8 mouse cellular contexts compared by ENCODE assay signal in genomic region chr11:69096360-69096986, GRCm38 (mm10). TPM values are rescaled to one million over a fixed set of nuclear protein-coding genes. Genes with fewer than 3 reads are reported as not detected.
A peak's percentile ranks its signal among the peaks of the same experiment; 100 is the strongest.
DNase-seq lines count a peak whose midpoint lies in the region; ATAC-seq and TF ChIP-seq lines count a peak whose summit lies in the region.

No protein-coding gene starts in this region.

- H3K4me2 ChIP-seq in heart, embryonic 14.5 days (ENCODE audit: low read length): peak overlapping the region; percentile 93
- H3K4me2 ChIP-seq in forebrain, embryonic 16.5 days (ENCODE audit: low read length): peak overlapping the region; percentile 75

- H3K27me3 ChIP-seq in heart, embryonic 14.5 days (ENCODE audit: control insufficient read depth, insufficient read depth, low read length): no peaks in the 10 kb centered on the region
- H3K27me3 ChIP-seq in forebrain, embryonic 16.5 days (replicated peaks; ENCODE audit: control insufficient read depth, insufficient read depth, low read length): no peaks in the 10 kb centered on the region

- in situ Hi-C loops in ES-E14 (cut with MboI; ENCODE audit: low sequenced_read_pairs in 2 of 2, unreplicated experiment in 2 of 2): no loop called here

- H3K4me3 ChIP-seq in heart, embryonic 14.5 days (ENCODE audit: control insufficient read depth in 1 of 2, insufficient read depth in 1 of 2, low read depth in 1 of 2, low read length in 2 of 2): peak overlapping the region; percentile 39 to 65
- H3K4me3 ChIP-seq in ES-E14 (ENCODE audit: insufficient read depth in 1 of 2, low read depth in 1 of 2, low read length in 2 of 2, poor library complexity in 1 of 2, severe bottlenecking in 1 of 2) (peak overlapping the region; percentile 41 to 85), macrophage (ENCODE audit: inconsistent target) (peak overlapping the region; percentile 46)
- H3K4me3 ChIP-seq in forebrain, embryonic 16.5 days (replicated peaks; ENCODE audit: low read length): peak overlapping the region; percentile 31

- H3K9ac ChIP-seq in heart, embryonic 14.5 days (ENCODE audit: low read length): peak overlapping the region; percentile 88
- peak overlapping the region; percentile 36 for H3K9ac ChIP-seq in ES-E14 (ENCODE audit: insufficient read depth, low read depth, low read length, poor library complexity, severe bottlenecking)
- H3K9ac ChIP-seq in forebrain, embryonic 16.5 days (replicated peaks; ENCODE audit: low read depth, low read length): peak overlapping the region; percentile 47

- peaks cover 23% of the 10 kb centered on the region for H3K36me3 ChIP-seq in heart, embryonic 14.5 days (ENCODE audit: control insufficient read depth, insufficient read depth, low read length)
- peaks cover 14% of the 10 kb centered on the region; the same call in 1 of the 2 replicates for H3K36me3 ChIP-seq in ES-E14 (ENCODE audit: control insufficient read depth, insufficient read depth, low read length, poor library complexity, severe bottlenecking)
- H3K36me3 ChIP-seq in forebrain, embryonic 16.5 days (ENCODE audit: control insufficient read depth, insufficient read depth): peaks cover 2% of the 10 kb centered on the region; the same call in 1 of the 2 replicates
- peaks cover 5% of the 10 kb centered on the region; the same call in 1 of the 2 replicates for H3K36me3 ChIP-seq in macrophage (ENCODE audit: inconsistent target)

- 13% methylated on average over 9 of the region's 9 CpGs for WGBS in heart, embryonic 14.5 days
- WGBS in forebrain, embryonic 16.5 days: 10% methylated on average over 9 of the region's 9 CpGs
- WGBS in macrophage (ENCODE audit: missing documents): 9% methylated on average over 9 of the region's 9 CpGs

- no peak for DNase-seq in heart, postnatal 10 days
- no peak for DNase-seq in ES-E14 (ENCODE audit: low read depth, low spot score)
- no peak for DNase-seq in Muller cell, postnatal 12 days (ENCODE audit: inconsistent ontology term)
- DNase-seq in left cerebral cortex, postnatal 25 days (ENCODE audit: low spot score in 2 of 2): no peak
- DNase-seq in cerebellum, adult 11 months: no peak

- peak overlapping the region; percentile 89 to 99 for H3K27ac ChIP-seq in heart, embryonic 14.5 days (replicated peaks in 1 of 2; ENCODE audit: control insufficient read depth in 1 of 2, insufficient read depth in 1 of 2, low read depth in 2 of 2, low read length in 2 of 2)
- H3K27ac ChIP-seq in ES-E14 (ENCODE audit: insufficient read depth, low read depth, low read length, poor library complexity, severe bottlenecking) (no peak overlapping the region), macrophage (0 out of 2 replicates have a peak overlapping the region, but pooled peaks have one; percentile 19)
- H3K27ac ChIP-seq in forebrain, embryonic 16.5 days (ENCODE audit: low read length): peak overlapping the region; percentile 87

- no peaks in the 10 kb centered on the region for H3K9me3 ChIP-seq in heart, embryonic 14.5 days (ENCODE audit: control insufficient read depth, low read length)
- no peaks in the 10 kb centered on the region for H3K9me3 ChIP-seq in ES-E14 (ENCODE audit: control insufficient read depth, insufficient read depth, low read depth, low read length)
- no peaks in the 10 kb centered on the region for H3K9me3 ChIP-seq in forebrain, embryonic 16.5 days (ENCODE audit: control insufficient read depth, low read length)

- peaks cover 14% of the 10 kb centered on the region for H3K79me2 ChIP-seq in macrophage (ENCODE audit: inconsistent target)

- ATAC-seq in heart, embryonic 14.5 days (ENCODE audit: insufficient number of reproducible peaks, insufficient read depth, low FRiP score, low read depth): no peak
- no peak for ATAC-seq in forebrain, embryonic 16.5 days

- H3K4me1 ChIP-seq in heart, embryonic 14.5 days (ENCODE audit: control insufficient read depth in 2 of 2, insufficient read depth in 2 of 2, low read length in 2 of 2): peaks cover 29 to 47% of the 10 kb centered on the region in 2 experiments
- peaks cover 10 to 20% of the 10 kb centered on the region in 2 experiments; a peak in 3 of 4 replicates for H3K4me1 ChIP-seq in ES-E14 (ENCODE audit: control insufficient read depth in 2 of 2, insufficient read depth in 2 of 2, low read length in 2 of 2, poor library complexity in 1 of 2)
- peaks cover 66% of the 10 kb centered on the region for H3K4me1 ChIP-seq in forebrain, embryonic 16.5 days (replicated peaks; ENCODE audit: control insufficient read depth, insufficient read depth, low read length)

- intact Hi-C loops in heart, postnatal 10 days (cut with DNase I): loop anchor here (10.0 kb wide), 1 partner anchor 318 kb away; the partner anchor contains the start of gene Kdm6b
- intact Hi-C loops in left cerebral cortex, postnatal 25 days (cut with DNase I): loop anchor here (5.0 kb wide), 2 partner anchors 271 to 321 kb away; partner anchors contain the start of gene Chd3

TF ChIP-seq in ES-E14, 5 proteins besides CTCF, POLR2A, EP300 and RAD21:
- TF ChIP-seq CHD2 (IDR thresholded peaks at IDR 0.05; ENCODE audit: low read depth, low read length) (no peak), ZNF384 (IDR thresholded peaks at IDR 0.05; ENCODE audit: low read depth, low read length) (peak; percentile 70), MAFK (IDR thresholded peaks at IDR 0.05; ENCODE audit: insufficient read depth, low read depth, low read length) (no peak)

RNA-seq across cellular contexts. Expression of gene Per1, which starts 1.5 kb away (rescaled TPM):
- polyA plus RNA-seq in heart, embryonic 14.5 days (2014; fragmentation: Nextera tagmentation; extraction: Ambion mirVana): 16.0 and 17.8 TPM in 2 replicates
- total RNA-seq in heart, postnatal 10 days (2021): 100 to 1,000 TPM in 1 of 2 experiments, 10 to 100 TPM in 1; 61.4 to 101 TPM
- 6.0 and 8.6 TPM in 2 replicates for total RNA-seq in ES-E14 (2012; rRNA removed)
- polyA plus RNA-seq in forebrain, embryonic 16.5 days (2015; fragmentation: Nextera tagmentation; extraction: Ambion mirVana): 11.8 and 12.1 TPM in 2 replicates
- 100 to 1,000 TPM in 3 of 26 experiments, 10 to 100 TPM in 20, 1 to 10 TPM in 3; 2.1 to 182 (median 41.9) TPM for total RNA-seq in macrophage (2018; cell fraction: chromatin; rRNA removed)
- total RNA-seq in macrophage (2018; cell fraction: cytosol; rRNA removed): 10 to 100 TPM in 18 of 26 experiments, 1 to 10 TPM in 8; 1.2 to 30.8 (median 12.4) TPM
- total RNA-seq in macrophage (2018; cell fraction: nucleus; rRNA removed): 100 to 1,000 TPM in 2 of 26 experiments, 10 to 100 TPM in 19, 1 to 10 TPM in 5; 3.2 to 114 (median 23.5) TPM
- 8.8 to 17.5 TPM (median 11.6 TPM) in 3 replicates for polyA plus RNA-seq in macrophage (2018)
- total RNA-seq in left cerebral cortex, postnatal 25 days (2021): 100 to 1,000 TPM in 1 of 2 experiments, 10 to 100 TPM in 1; 98.9 to 108 TPM

RNA-seq across cellular contexts. Expression of gene Vamp2, which starts 8.2 kb away (rescaled TPM):
- 81.5 and 93.9 TPM in 2 replicates for polyA plus RNA-seq in heart, embryonic 14.5 days (2014; fragmentation: Nextera tagmentation; extraction: Ambion mirVana)
- 10 to 100 TPM; 71.1 to 85.8 TPM for total RNA-seq in heart, postnatal 10 days (2021)
- 7.1 and 9.0 TPM in 2 replicates for total RNA-seq in ES-E14 (2012; rRNA removed)
- polyA plus RNA-seq in forebrain, embryonic 16.5 days (2015; fragmentation: Nextera tagmentation; extraction: Ambion mirVana): 217 and 259 TPM in 2 replicates
- total RNA-seq in macrophage (2018; cell fraction: chromatin; rRNA removed): 100 to 1,000 TPM in 20 of 26 experiments, 10 to 100 TPM in 6; 79.4 to 259 (median 167) TPM
- 10 to 100 TPM; 20.1 to 40.4 (median 26.4) TPM for total RNA-seq in macrophage (2018; cell fraction: cytosol; rRNA removed)
- 100 to 1,000 TPM in 24 of 26 experiments, 10 to 100 TPM in 2; 83.9 to 283 (median 140) TPM for total RNA-seq in macrophage (2018; cell fraction: nucleus; rRNA removed)
- 23.6 to 47.7 TPM (median 36.7 TPM) in 3 replicates for polyA plus RNA-seq in macrophage (2018)
- total RNA-seq in left cerebral cortex, postnatal 25 days (2021): 1,000 to 10,000 TPM; 1,099 to 1,151 TPM

RNA-seq across cellular contexts. Expression of gene Hes7, which starts 23.7 kb away (rescaled TPM):
- polyA plus RNA-seq in heart, embryonic 14.5 days (2014; fragmentation: Nextera tagmentation; extraction: Ambion mirVana): 0.43 and 0.47 TPM in 2 replicates
- total RNA-seq in heart, postnatal 10 days (2021): under 1 TPM; 0.17 to 0.34 TPM
- total RNA-seq in ES-E14 (2012; rRNA removed): not detected in 2 replicates
- polyA plus RNA-seq in forebrain, embryonic 16.5 days (2015; fragmentation: Nextera tagmentation; extraction: Ambion mirVana): 0.26 and 0.67 TPM in 2 replicates
- total RNA-seq in macrophage (2018; cell fraction: chromatin; rRNA removed): under 1 TPM in 4 of 26 experiments, not detected in 22; 0.49 to 0.63 (median 0.55) TPM
- under 1 TPM in 8 of 26 experiments, not detected in 18; 0.07 to 0.14 (median 0.09) TPM for total RNA-seq in macrophage (2018; cell fraction: cytosol; rRNA removed)
- 1 to 10 TPM in 2 of 26 experiments, under 1 TPM in 3, not detected in 21; 0.26 to 1.1 (median 0.44) TPM for total RNA-seq in macrophage (2018; cell fraction: nucleus; rRNA removed)
- not detected in 3 replicates for polyA plus RNA-seq in macrophage (2018)
- under 1 TPM; 0.39 to 0.48 TPM for total RNA-seq in left cerebral cortex, postnatal 25 days (2021)

RNA-seq across cellular contexts. Expression of gene Tmem107, which starts 25.9 kb away (rescaled TPM):
- polyA plus RNA-seq in heart, embryonic 14.5 days (2014; fragmentation: Nextera tagmentation; extraction: Ambion mirVana): 33.5 and 34.4 TPM in 2 replicates
- total RNA-seq in heart, postnatal 10 days (2021): 1 to 10 TPM; 5.8 to 7.8 TPM
- total RNA-seq in ES-E14 (2012; rRNA removed): 38.6 and 38.8 TPM in 2 replicates
- polyA plus RNA-seq in forebrain, embryonic 16.5 days (2015; fragmentation: Nextera tagmentation; extraction: Ambion mirVana): 43.7 and 48.4 TPM in 2 replicates
- 1 to 10 TPM in 7 of 26 experiments, under 1 TPM in 1, not detected in 18; 0.79 to 3.1 (median 1.5) TPM for total RNA-seq in macrophage (2018; cell fraction: chromatin; rRNA removed)
- total RNA-seq in macrophage (2018; cell fraction: cytosol; rRNA removed): 1 to 10 TPM; 1.9 to 5.8 (median 3.9) TPM
- total RNA-seq in macrophage (2018; cell fraction: nucleus; rRNA removed): 1 to 10 TPM in 18 of 26 experiments, under 1 TPM in 1, not detected in 7; 0.86 to 6.4 (median 2.7) TPM
- polyA plus RNA-seq in macrophage (2018): 4.1 to 7.3 TPM (median 4.2 TPM) in 3 replicates
- 10 to 100 TPM; 16.9 to 18.2 TPM for total RNA-seq in left cerebral cortex, postnatal 25 days (2021)

RNA-seq across cellular contexts. Expression of gene 9130213A22Rik, which starts 25.9 kb away (rescaled TPM):
- polyA plus RNA-seq in heart, embryonic 14.5 days (2014; fragmentation: Nextera tagmentation; extraction: Ambion mirVana): 0.28 and 1.2 TPM in 2 replicates
- total RNA-seq in heart, postnatal 10 days (2021): under 1 TPM; 0.42 to 0.60 TPM
- not detected in 2 replicates for total RNA-seq in ES-E14 (2012; rRNA removed)
- polyA plus RNA-seq in forebrain, embryonic 16.5 days (2015; fragmentation: Nextera tagmentation; extraction: Ambion mirVana): 0.39 and 0.71 TPM in 2 replicates
- 1 to 10 TPM in 1 of 26 experiments, under 1 TPM in 8, not detected in 17; 0.49 to 1.0 (median 0.62) TPM for total RNA-seq in macrophage (2018; cell fraction: chromatin; rRNA removed)
- under 1 TPM in 22 of 26 experiments, not detected in 4; 0.07 to 0.35 (median 0.14) TPM for total RNA-seq in macrophage (2018; cell fraction: cytosol; rRNA removed)
- total RNA-seq in macrophage (2018; cell fraction: nucleus; rRNA removed): 1 to 10 TPM in 2 of 26 experiments, under 1 TPM in 3, not detected in 21; 0.34 to 1.6 (median 0.50) TPM
- polyA plus RNA-seq in macrophage (2018): 0.14 to 0.29 TPM in 2 of 3 replicates, not detected in the other
- 1 to 10 TPM in 1 of 2 experiments, under 1 TPM in 1; 0.44 to 1.1 TPM for total RNA-seq in left cerebral cortex, postnatal 25 days (2021)

Comparison
In these comparisons a context has a peak if more than half of its experiments do, and no peak if none do; other contexts are left out.
1. H3K9ac ChIP-seq: peak in every context shown above with its lines; median percentile 88 in heart, embryonic 14.5 days; 47 in forebrain, embryonic 16.5 days; 36 in ES-E14.
2. RNA of gene Vamp2, which starts 8.2 kb away (total RNA-seq): 1,099 to 1,151 TPM in left cerebral cortex, postnatal 25 days; 71.1 to 85.8 TPM in heart, postnatal 10 days and 7.1 to 9.0 TPM in ES-E14; every median in the first group is over 10 times any median in the second.
3. Peak in every context shown above with its lines, with median percentiles within 50 percentile points of each other: H3K4me3 ChIP-seq.